Mouse (Mus musculus) CH12F3 (cell line): ENCODE data around the gene Bmp10.

Experiments
- in situ Hi-C: fragments of 300-500 bp; cut with MboI; formaldehyde crosslinking; loops from 2 replicates; pipeline ENCODE4 v1.14.3; 2020; ENCODE audit warnings: low sequenced_read_pairs

Gene Bmp10

DNA sequence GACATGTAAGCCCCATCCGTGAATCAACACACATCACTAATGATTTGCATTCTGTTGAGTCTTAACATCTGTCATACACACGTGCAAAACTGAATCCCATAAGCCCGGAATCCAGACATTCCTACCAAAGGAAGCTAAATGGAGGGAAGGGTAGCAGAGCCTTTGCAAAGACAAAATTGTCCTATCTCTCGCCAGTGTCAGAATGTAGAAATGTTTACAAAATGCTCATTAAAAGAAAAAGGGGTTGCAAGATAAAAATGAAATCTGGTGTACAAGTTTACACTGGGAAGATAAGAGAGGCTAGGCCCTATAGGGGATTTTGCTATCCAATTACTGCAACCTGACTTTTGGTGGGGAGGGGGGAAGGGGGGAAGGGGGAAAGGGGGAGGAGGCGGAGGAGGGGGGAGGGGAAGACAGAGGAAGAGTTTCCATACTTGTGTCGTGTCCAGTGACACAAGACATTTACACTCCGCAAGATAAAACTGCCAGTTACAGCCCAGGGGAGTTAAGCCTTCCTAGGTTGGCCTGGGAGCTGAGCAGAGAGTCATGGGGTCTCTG lies at the start of gene Bmp10:
Gene Bmp10, plus strand, starts transcription at position 508 of the 558 bp plus-strand sequence.
- in situ Hi-C loops = no loop called here

DNA sequence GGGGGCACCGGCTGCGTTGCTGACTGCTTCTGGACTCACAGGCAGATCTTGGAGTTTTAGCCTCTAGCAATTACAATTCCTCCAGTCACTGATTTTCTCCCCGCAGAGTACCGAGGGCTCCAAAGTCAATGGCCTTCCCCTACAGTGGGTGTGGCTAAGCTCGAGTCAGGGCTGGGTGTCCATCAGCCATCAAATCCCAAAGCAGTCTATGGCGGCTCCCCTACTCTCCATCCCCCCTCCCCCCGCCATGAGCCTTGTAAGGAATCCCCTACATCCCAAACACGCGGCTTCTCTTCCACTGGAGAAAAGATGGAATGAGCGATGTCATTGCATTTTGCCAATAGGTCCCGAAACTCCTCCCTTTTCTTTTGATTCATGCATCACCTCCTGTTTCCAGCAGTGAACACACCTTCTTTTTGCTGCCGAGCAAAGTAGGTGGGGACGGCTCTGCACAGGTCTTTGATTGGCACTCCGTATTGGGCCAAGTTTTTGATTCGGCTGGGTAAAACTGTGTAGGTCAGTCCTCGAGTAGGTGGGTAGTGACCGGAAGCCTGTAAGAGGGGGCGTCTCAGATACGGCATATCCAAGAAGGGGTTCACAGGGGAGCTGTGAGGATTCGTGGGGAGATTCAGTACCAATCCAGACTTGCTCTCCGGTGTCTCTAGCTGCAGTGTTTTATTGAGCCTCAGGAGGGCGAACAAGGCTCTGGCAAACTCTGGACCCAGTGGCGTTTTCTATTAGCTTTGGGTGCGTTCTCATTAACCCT lies 44.7 kb upstream of the Bmp10 start:
- in situ Hi-C loops = no loop called here

DNA sequence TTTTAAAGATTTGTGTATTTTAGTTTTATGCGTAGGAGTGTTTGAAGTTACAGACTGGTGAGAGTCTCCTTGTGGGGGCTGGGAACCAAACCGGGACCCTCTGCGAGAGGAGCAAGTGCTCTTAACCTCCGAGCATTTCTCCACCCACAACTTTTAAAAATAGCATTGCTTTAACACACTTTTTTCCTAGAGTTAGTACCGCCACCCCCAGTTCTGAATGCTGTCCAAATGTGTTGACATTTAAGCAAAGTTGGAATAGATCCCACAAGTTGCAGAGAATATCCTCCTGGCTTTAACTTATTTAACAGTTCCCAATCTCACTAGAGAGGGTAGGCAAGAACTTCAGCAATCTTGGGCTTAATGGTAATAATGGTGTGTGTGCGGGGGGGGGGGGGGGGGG lies 44.0 kb upstream of the Bmp10 start:
- in situ Hi-C loops = no loop called here

DNA sequence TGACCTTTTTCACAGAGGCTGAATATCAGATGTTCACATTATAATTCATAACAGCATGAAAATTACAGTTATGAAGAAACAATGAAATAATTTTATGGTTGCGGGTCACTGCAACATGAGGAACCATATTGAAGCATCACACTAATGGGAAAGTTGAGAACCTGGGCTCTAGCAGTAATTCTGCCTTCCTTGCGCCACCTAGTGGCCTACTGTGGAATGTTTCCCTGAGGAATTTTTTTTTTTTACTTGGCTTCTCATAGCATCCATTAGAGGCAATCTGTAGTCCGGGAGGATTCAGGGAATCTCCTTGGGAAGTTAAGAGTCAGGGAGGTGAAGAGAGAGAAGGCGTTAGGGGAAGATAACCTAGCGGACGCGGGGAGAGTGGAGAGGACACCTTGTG lies 42.6 kb upstream of the Bmp10 start:
- in situ Hi-C loops = no loop called here

DNA sequence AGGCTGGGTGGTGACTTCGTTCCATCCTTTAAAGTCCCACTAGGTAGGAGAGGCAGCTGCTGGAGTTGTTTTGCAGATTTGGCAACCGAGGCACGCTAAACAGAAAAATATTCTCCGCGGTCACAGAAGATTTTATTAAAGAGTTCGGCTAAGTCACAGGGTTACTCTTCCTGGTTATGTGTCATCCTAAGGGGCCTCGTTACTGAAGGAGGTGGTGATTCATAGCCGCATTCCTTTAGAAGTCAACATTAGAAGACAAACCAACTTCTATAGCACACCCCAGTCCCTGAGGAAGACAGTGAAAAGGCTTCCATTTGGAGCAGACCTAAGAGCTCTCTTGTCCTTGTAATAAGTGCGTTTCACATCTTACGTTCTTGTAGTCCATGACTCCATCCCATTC lies 42.1 kb upstream of the Bmp10 start:
- in situ Hi-C loops = no loop called here

DNA sequence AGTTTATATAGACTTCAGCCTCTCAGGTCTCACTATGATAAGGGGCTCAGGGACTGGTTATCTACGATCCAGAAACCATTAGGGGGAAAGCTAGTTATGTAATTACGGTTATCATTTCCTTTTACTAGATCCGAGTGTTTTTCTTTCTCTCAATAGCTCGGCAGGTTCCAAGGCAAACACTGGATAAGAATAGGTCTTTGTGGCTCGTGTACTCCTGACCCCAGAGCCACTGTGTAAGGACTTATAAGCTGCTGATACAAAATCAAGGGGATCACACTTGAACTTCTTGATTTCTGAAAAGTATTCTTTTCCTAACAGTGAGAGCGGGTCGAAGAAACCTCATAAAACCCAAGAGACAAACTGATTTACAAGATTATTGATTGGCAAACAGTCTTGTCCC lies 39.9 kb upstream of the Bmp10 start, which contains the start of gene Gkn3:
Gene Gkn3, minus strand, starts transcription at position 59 of the 400 bp plus-strand sequence.
- in situ Hi-C loops = no loop called here

DNA sequence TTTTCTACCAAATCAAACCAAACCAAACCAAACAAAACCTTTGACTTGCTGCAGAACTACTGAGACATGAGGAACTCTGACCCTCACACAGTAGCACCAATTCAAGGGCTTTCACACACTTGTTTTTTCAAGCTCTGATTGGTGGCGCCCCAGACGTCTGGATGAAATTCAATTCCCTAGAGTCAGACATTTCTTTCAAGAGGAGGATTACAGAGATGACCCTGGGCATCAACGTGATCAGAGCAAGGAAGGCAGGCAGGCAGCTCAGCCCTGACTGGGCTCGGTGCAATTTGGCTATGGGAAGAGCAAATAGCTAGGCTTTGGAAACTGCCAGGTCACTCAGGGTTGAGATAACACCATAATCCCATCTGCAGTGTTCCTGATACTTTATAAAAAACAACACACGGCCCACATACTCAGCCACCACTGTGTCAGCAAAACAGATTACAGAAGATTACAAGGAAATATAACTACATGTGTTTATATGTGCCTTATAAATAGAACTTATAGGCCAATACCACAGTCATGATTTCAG lies 39.3 kb upstream of the Bmp10 start:
- in situ Hi-C loops = no loop called here

DNA sequence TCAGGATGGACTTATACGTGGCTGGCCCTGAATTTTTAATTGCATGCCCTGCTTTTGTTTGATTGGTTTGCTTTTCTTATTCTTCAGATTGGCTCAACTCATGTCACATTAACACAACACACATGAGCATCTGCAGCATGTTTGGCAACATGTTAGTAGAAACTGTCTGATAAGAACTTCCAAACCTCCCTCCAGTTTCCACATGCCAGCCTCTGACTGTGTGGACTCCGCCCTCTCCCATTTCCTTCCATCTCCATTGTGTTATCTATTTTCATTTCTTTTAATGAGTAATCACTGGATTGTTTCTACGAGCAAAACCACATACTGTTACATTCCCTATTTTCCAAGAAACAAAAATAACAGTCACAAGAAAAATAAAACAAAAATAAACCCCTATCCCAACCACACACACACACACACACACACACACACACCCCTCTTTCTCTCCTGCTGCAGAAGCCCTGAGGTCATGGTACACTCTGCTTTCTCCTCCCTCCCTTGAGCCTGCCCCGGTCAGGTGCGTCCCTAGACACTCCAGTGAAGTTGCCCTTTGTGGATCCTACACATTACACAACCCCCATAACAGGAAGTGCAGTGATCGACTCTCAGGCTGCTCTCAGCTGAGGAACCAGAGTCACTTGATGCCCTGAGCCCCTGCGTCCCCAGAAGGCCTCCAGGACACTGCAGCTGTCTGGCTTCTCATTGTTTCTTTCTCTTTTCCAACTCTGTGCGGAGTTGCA lies 35.2 kb upstream of the Bmp10 start:
- in situ Hi-C loops = no loop called here

DNA sequence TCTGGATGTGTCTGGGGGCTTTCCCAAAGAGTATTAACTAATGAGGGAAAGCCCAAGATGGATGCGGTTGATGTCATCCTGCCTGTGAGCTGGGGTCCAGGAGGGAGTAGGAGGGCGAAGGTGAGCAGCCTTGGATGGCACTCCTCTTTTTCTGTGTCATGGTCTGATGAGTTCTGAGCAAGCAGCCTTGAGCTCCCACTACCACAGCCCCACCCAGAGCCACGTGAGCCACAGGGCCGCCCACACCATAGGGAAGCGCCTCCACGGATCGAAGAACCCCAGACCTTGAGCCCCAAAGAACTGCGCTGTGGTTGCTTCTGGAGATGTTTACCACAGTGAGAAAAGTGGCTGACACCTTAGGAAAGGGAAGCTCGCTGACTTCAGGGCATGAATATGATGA lies 34.0 kb upstream of the Bmp10 start:
- in situ Hi-C loops = no loop called here

DNA sequence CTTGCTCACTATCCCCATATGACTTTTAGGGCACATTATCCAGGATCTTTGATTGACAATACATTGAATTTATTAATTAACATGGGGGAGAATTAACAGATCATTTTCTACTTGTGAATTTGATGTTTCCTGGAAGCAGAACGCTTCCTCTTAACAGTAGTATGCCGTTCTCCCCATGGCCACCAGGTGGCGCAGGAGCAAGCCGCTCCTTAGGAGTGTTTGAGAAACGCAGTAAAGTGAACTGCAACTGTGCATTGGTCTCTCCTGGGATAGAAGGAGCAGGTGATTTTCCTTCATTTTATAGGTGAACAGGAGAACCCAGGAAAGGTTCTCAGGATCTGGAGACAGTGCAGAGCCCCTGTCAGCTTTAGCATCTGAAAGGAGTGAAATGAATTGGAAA lies 29.7 kb upstream of the Bmp10 start:
- in situ Hi-C loops = no loop called here

DNA sequence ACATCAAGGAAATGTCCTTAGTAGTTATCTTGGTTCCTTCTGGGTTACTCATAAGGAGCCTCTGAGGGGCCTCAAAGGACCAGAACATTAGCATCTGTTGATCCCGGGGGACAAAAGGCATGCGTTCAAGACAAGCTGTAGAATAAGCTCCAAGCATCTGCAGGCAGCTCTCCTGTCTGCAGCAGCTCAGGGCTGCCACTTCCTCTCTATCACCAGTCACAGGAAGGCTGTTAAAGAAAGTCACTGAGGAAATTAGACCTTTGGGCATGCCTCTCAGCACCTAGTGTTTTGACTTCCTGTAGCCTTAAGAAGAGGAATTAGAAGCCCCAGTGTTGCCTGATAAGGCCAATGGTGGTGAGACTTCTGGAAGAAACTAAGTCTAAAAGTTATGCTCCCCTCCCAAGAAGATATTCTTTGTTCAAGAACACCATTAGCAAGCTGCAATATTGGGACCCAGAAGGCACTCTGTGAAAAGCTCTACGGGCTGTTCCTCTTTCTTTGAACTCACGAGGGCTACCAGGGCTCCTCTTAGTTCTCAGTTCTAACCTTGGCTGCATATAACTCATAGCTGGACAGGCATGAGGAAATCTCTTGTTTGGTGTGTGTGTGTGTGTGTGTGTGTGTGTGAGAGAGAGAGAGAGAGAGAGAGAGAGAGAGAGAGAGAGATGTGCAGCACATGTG lies 28.8 kb upstream of the Bmp10 start:
- in situ Hi-C loops = no loop called here

DNA sequence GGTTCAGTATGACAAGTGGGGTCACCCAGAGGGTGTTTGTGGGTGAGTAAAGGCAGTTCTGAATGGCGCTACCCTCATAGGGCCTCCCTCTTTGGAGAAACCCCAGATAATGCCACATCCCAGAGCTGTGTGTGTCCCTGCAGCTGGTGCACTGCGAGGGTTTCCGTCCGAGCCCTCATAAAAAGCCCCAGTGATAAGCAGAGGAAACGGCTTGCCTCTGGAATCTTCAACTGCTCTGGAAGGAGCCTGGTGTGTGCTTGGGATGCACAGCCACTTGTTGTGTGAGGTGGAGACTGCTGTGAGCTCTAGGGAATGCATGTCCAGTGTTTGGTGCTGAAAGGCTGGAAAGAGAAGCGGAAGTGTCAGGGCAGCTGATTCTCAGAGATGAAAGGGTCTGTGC lies 27.3 kb upstream of the Bmp10 start:
- in situ Hi-C loops = no loop called here

DNA sequence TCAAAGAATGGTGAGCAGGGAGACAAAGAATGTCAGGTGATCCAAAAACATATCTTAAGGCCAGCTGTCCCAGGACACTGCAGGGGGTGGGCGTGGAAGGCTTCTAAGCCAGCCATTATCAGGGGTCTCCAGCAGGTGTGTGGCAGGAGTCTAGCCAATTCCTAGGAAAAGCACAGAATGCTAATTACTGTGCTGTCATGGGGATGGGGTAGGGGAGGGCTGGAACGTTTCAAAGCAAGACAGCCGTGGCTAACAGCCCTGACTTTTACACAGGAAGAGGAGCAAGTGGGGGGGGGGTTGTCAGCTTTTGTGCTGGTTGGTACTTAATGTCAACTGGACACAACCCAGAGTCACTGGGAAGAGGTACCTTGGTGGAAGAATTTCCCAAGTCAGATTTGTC lies 16.8 kb upstream of the Bmp10 start:
- in situ Hi-C loops = no loop called here

DNA sequence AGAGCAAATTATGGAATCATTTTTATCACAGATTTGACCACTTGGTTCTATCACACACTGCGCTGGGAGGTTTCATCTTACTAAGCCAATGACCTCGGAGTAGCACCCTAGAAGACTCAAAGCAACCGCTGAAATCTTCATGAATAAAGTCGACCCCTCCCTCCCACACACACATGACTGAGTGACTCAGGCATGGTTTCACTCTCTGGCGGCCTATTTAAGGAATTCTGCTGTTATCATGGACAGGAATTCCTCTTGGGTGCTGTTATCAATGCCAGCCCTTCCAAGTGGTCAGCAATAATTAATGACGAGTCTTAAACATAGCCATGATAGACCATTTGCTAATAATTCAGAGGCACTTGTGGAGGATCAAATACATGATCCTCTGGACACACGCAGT lies 6.5 kb upstream of the Bmp10 start:
- in situ Hi-C loops = no loop called here

DNA sequence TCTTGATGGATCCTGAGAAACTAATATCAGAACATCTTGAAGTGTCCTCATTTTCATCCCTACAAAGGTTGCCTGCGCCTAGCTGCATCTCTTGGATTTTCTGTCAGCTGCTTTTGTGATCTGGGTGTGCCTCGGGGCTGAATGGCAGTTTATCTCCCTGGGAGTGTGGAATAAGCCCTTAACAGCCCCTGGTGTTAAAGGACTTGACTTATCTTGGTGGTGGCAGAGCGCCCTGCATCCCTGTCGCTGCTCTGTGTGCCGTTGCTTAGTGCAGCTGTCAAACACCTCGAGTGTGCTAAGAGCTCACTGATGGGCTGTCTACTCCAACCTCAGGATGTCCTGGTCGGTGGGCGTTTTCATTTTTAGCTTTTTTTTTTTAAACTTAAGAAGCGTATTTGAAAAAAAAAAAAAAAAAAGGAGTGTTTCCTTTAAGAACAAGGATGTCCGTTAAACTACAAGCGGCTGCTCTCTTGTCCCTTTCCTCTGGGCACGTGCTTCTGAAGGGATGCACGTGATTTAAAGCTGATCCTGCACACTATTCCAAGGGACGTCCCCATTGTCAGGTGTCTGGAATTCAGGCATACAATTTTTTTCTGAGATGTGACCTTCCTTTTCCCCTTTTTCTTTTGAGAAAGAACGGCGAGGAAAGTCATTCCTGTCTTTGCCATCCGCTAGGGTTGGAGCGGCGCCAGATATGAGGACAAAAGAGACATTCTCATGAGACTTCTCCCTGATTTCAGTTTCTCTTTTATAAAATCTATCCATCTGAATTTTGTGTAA lies 4.6 kb upstream of the Bmp10 start:
- in situ Hi-C loops = no loop called here

DNA sequence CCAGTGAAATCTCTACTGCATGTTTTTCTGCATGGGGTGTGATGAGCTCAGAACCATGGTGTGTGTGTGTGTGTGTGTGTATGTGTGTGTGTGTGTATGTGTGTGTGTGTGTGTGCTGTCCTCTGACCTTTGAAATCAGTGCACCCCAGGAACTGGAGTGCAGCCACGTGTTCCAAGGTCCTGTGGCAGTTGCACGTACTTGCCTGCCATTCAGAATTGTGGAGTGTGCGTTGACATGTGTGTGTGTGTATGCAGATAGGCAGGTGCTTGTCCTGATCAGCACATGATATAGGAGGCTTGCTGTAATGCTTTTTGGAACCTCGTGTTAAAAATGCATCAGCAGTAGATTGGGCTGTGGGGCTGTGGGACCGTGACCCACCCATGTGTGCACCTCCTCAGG lies 1.8 kb upstream of the Bmp10 start:
- in situ Hi-C loops = no loop called here

DNA sequence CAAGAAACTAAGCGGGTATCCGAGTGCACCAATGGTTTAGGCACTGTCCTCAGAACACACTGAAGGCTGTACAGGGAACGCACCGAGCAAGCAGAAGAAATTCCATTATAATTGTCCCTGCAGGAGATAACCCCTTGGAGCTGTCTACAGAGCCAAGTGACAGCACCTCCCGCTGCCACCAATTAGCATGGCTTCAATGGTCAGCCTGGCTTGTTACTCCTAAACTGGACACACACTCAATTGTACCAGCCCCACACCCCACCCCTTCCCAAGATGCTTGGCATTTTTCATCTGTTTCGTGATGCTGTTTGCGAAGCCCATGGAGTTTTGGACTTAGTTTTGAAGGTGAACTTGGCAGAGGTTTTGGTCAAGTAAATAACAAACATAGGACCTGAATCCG lies 1.2 kb upstream of the Bmp10 start:
- in situ Hi-C loops = no loop called here

DNA sequence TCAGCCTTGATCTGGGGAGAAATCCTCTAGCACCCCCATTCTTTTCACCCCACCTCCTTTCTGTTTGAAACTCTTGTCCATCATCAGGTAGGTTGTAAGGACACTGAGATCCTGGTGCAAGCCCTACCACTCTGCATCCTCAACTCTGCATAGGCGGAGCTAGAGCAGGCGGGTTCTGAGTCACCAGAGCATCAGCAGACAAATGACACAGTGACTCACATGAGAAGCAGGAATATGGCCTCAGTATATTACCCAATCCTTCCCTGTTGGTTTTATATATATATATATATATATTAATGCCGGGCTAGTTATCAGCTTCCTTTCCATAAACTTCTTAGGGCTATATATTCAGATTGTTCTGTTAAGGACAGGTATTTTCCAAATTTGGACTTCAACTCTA lies 7.0 kb downstream of the Bmp10 start:
- in situ Hi-C loops = no loop called here

DNA sequence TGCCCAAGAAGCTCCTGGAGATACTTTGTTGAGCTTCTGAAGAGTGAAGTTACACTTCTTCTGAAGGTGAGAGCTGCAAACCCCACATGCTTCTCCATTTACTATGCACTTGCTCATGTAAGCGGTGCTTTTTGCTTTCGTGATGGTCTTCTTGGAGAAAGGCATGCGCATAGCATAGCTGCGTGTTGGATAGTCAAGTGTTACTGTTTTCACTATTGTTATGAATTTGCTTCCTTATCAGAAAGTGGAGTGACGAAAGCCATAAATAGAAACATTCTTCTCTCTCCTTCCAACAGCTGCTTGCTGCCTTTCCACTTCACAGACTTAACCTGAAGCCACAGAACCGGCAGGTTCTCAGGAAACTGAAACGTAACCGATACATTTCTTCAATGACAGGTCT lies 8.0 kb downstream of the Bmp10 start:
- in situ Hi-C loops = no loop called here

DNA sequence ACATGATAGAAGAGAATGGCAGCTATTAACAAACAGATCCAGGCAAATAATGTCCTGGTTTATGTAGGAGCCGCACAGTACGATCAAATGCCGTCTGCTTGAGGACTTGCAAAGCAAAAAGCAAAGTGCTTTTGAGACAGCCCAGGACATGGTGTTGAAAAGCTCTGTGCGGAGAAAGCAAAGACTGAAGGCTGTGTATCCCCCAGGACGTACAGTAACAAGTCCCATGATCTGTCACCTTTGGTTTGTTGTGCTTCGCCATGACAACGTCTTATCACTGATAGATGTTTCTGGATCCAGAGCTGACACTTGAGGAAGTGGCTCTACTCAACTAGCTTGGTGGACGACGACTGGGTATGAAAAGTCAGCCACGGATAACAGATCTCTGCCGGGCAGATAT lies 14.5 kb downstream of the Bmp10 start:
- in situ Hi-C loops = no loop called here

DNA sequence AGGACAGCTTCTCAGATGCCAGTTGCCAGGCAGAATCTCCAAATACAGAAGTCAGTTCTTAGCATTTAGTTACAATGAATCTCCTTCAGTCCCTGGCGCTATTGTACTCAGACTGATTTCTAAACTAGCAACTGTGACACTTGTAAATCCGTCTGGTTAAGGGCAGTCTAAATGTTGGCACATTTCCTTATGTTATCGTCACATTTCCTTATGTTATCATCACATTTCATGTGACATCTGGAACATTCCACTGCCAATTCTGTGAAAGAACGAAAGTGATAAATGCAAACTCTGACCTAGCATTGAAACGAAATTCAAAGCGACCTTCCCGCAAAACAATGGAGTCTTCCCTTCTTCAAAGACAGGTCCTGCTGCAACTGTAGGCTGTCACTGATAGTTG lies 16.4 kb downstream of the Bmp10 start:
- in situ Hi-C loops = no loop called here
